Mouse (Mus musculus): ENCODE measurements around the gene Oas3.

DNA sequence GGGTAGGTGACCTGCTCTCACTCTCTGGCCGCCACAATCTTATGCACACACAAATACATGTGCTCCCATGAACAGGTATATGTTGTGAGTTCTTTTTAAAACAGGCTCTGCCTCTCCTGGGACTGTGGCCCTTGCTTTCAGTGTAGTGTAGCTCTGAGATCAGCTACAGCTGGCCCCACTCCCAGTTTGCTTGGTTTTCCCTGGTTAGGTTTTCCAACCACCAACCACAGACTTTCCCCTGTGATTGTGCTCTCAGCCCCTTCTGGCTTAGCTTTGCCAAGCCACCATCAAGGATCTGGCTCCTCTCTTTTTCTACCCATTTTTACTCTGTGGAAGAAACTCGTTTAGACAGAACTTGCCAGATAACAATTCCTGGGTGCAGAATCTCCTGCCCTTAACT lies 26.1 kb upstream of the Oas3 start:
- TF ChIP-seq CTCF (IDR thresholded peaks at IDR 0.05; ENCODE audit: low read depth, low read length) (no peak), POLR2A (IDR thresholded peaks at IDR 0.05; ENCODE audit: insufficient read depth, low read length) (no peak), EP300 (IDR thresholded peaks at IDR 0.05; ENCODE audit: insufficient read depth, low read depth, low read length) (no peak)
